In the genomic region with DNA sequence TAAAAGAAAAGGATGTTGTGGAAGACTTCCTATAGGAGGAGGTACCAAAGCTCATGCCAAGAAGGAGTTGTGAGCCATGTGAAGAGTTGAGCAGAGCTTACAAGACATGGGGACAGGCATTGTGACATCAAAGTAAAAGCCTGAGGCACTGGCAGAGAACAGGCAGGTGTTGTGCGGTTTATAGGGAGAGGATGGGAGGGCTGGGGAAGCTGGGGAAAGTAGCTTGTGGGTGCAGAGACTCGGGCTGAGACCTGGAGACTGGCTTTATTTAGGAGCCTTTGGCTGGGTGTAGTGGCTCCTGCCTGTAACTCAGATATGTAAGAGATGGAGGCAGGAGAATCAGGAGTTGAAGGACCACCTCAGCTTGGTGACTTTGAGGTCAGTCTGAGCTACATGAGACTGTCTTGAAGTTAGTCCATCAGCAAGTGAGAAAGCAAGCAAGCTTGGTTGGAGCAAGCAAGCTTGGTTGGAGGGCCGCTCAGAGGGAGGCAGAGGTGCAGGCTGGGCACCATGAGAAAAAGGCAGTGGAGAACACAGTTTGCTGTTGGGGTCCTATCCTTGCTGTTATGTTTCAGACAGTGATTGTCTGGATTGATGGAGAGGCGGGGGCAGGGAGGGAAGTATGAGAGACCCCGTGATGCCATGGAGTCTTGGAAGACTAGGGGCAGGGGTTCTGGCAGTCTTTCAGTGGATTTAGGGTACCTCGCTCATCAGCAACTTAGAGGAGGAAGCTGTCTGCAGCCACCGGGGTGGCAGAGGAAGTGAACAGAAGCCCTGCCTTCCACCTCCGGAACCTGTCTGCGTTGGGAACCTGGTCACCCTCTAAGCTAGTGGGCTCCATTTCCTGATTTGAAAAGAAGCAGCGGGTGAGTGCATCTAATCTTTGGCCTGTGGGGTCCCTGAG, we compare ENCODE assay signal across 9 mouse cellular contexts. TPM values are rescaled to one million over a fixed set of nuclear protein-coding genes. Genes with fewer than 3 reads are reported as not detected.
DNase-seq lines count a peak whose midpoint lies in the region; ATAC-seq lines count a peak whose summit lies in the region.
"Had no signal": no experiment of that assay in that cellular context is flagged by ENCODE, and none has a peak within 500 bp of the region (broad histone marks: within the 10 kb centered on the region; RNA-seq: fewer than 3 reads in every experiment).

Parvg (plus strand) TSS at position 61 of the 904 bp plus-strand sequence.

- H3K36me3 ChIP-seq in intestine, embryonic 16.5 days (ENCODE audit: control insufficient read depth, insufficient read depth, low read length) = no peaks in the 10 kb centered on the region
- no peaks in the 10 kb centered on the region for H3K36me3 ChIP-seq in forebrain, embryonic 15.5 days

- H3K4me2 ChIP-seq in intestine, embryonic 16.5 days (ENCODE audit: low read depth, low read length) = no peak within 1 kb of the TSS
- no peak within 1 kb of the TSS for H3K4me2 ChIP-seq in forebrain, embryonic 15.5 days (replicated peaks)

- no peaks in the 10 kb centered on the region for H3K4me1 ChIP-seq in intestine, embryonic 16.5 days (ENCODE audit: control insufficient read depth, insufficient read depth, low read length)
- H3K4me1 ChIP-seq in forebrain, embryonic 15.5 days = peaks cover 8% of the 10 kb centered on the region

- WGBS in intestine, embryonic 16.5 days = 78% methylated on average over 10 of the region's 10 CpGs
- 85% methylated on average over 10 of the region's 10 CpGs for WGBS in forebrain, embryonic 15.5 days

- ATAC-seq in intestine, embryonic 16.5 days = no peak
- ATAC-seq in forebrain, embryonic 15.5 days (replicated peaks) = no peak

- H3K9me3 ChIP-seq in intestine, embryonic 16.5 days (ENCODE audit: control insufficient read depth, low read length) = no peaks in the 10 kb centered on the region
- no peaks in the 10 kb centered on the region for H3K9me3 ChIP-seq in forebrain, embryonic 15.5 days

- H3K4me3 ChIP-seq in intestine, embryonic 16.5 days (ENCODE audit: low read length) = no peak within 1 kb of the TSS
- no peak within 1 kb of the TSS for H3K4me3 ChIP-seq in forebrain, embryonic 15.5 days

- no peak within 1 kb of the TSS for H3K9ac ChIP-seq in intestine, embryonic 16.5 days (ENCODE audit: low read depth, low read length)
- no peak within 1 kb of the TSS for H3K9ac ChIP-seq in forebrain, embryonic 15.5 days (replicated peaks)

- no peaks in the 10 kb centered on the region for H3K27me3 ChIP-seq in intestine, embryonic 16.5 days (replicated peaks; ENCODE audit: control insufficient read depth, insufficient read depth, low read length)
- no peaks in the 10 kb centered on the region for H3K27me3 ChIP-seq in forebrain, embryonic 15.5 days

- H3K27ac ChIP-seq in intestine, embryonic 16.5 days (ENCODE audit: low read length) = no peak within 1 kb of the TSS
- H3K27ac ChIP-seq in forebrain, embryonic 15.5 days (replicated peaks) = no peak within 1 kb of the TSS

- DNase-seq in B cell, adult 2 months = peak; percentile 69
- DNase-seq in CD4-positive, CD25-positive, alpha-beta regulatory T cell, adult 2 months (ENCODE audit: low read depth, low spot score) = peak; percentile 66
- DNase-seq in induced T-regulatory cell, adult 2 months (ENCODE audit: low read depth) = peak; percentile 71
- DNase-seq in naive thymus-derived CD4-positive, alpha-beta T cell, adult 2 months (ENCODE audit: low read depth) = peak; percentile 66
- no peak for DNase-seq in embryo, embryonic 11 days
- DNase-seq in urinary bladder, postnatal 14 days (ENCODE audit: low spot score) = no peak
- DNase-seq: gastrocnemius, postnatal 10 days had no signal

RNA-seq across cellular contexts. Expression of gene Parvg, which starts in this region (rescaled TPM):
- 3.1 and 3.2 TPM in 2 replicates for polyA plus RNA-seq in intestine, embryonic 16.5 days (2015; fragmentation: Nextera tagmentation; extraction: Ambion mirVana)
- polyA plus RNA-seq in forebrain, embryonic 15.5 days (2015; fragmentation: Nextera tagmentation; extraction: Ambion mirVana) = 0.75 and 1.0 TPM in 2 replicates

Comparison
In these comparisons a context has a peak if more than half of its experiments do, and no peak if none do; other contexts are left out.
1. DNase-seq: peak in B cell, adult 2 months (2 of 2), CD4-positive, CD25-positive, alpha-beta regulatory T cell, adult 2 months (single experiment), induced T-regulatory cell, adult 2 months (single experiment) and naive thymus-derived CD4-positive, alpha-beta T cell, adult 2 months (single experiment); none in embryo, embryonic 11 days (single experiment) and urinary bladder, postnatal 14 days (single experiment).